Mouse (Mus musculus) heart, adult 9 months (tissue): Measurements from ENCODE around the gene Hs6st3.

Experiments
- DNase-seq, 2 experiments: peaks; one replicate each; pipeline ENCODE4 v3.0.0; 2022; ENCODE audit warnings: low spot score in 2 of 2

The Hs6st3 gene

GRCm38 (mm10) chr14:119633626-119634025 is 495.5 kb downstream of the Hs6st3 start:
- no peak for DNase-seq

GRCm38 (mm10) chr14:119642874-119643273 is 504.7 kb downstream of the Hs6st3 start:
- DNase-seq = no peak

GRCm38 (mm10) chr14:119643840-119644239 is 505.7 kb downstream of the Hs6st3 start:
- no peak for DNase-seq

GRCm38 (mm10) chr14:119656936-119657335 is 518.8 kb downstream of the Hs6st3 start:
- no peak for DNase-seq

GRCm38 (mm10) chr14:119665741-119666141 is 527.6 kb downstream of the Hs6st3 start:
- DNase-seq = no peak

GRCm38 (mm10) chr14:119667421-119667820 is 529.3 kb downstream of the Hs6st3 start:
- DNase-seq = no peak

- no peak for DNase-seq
Measured at GRCm38 (mm10) chr14:119670836-119671587, 532.9 kb downstream of the Hs6st3 start.

- DNase-seq = no peak
Measured at GRCm38 (mm10) chr14:119678574-119678973, 540.4 kb downstream of the Hs6st3 start.

- no peak for DNase-seq
Measured at GRCm38 (mm10) chr14:119680052-119680451, 541.9 kb downstream of the Hs6st3 start.

- DNase-seq = no peak
Measured at GRCm38 (mm10) chr14:119687885-119688284, 549.7 kb downstream of the Hs6st3 start.

- no peak for DNase-seq
Measured at GRCm38 (mm10) chr14:119699982-119700381, 561.8 kb downstream of the Hs6st3 start.

GRCm38 (mm10) chr14:119714712-119715111 is 576.6 kb downstream of the Hs6st3 start:
- DNase-seq = no peak

- DNase-seq = no peak
Measured at GRCm38 (mm10) chr14:119717323-119717722, 579.2 kb downstream of the Hs6st3 start.

GRCm38 (mm10) chr14:119725102-119725501 is 587.0 kb downstream of the Hs6st3 start:
- no peak for DNase-seq

- DNase-seq = no peak
Measured at GRCm38 (mm10) chr14:119731436-119732080, 593.4 kb downstream of the Hs6st3 start.

- no peak for DNase-seq
Measured at GRCm38 (mm10) chr14:119732219-119732618, 594.1 kb downstream of the Hs6st3 start.

- DNase-seq = no peak
Measured at GRCm38 (mm10) chr14:119737408-119737961, 599.3 kb downstream of the Hs6st3 start.

- no peak for DNase-seq
Measured at GRCm38 (mm10) chr14:119741791-119742190, 603.6 kb downstream of the Hs6st3 start.

GRCm38 (mm10) chr14:119761376-119761775 is 623.2 kb downstream of the Hs6st3 start:
- DNase-seq = no peak

GRCm38 (mm10) chr14:119772040-119772439 is 633.9 kb downstream of the Hs6st3 start:
- DNase-seq = no peak

- no peak for DNase-seq
Measured at GRCm38 (mm10) chr14:119776261-119776660, 638.1 kb downstream of the Hs6st3 start.

- no peak for DNase-seq
Measured at GRCm38 (mm10) chr14:119779982-119780588, 641.9 kb downstream of the Hs6st3 start.

- no peak for DNase-seq
Measured at GRCm38 (mm10) chr14:119781111-119781510, 643.0 kb downstream of the Hs6st3 start.
